Mouse (Mus musculus): ENCODE measurements around the gene Ndnf. TPM values are rescaled to one million over a fixed set of nuclear protein-coding genes. Genes with fewer than 3 reads are reported as not detected.

The Ndnf gene
- 1 to 10 TPM in 1 of 2 experiments, under 1 TPM in 1; 0.60 to 1.3 TPM for polyA plus RNA-seq (2017; shearing (Covaris generic))

DNA sequence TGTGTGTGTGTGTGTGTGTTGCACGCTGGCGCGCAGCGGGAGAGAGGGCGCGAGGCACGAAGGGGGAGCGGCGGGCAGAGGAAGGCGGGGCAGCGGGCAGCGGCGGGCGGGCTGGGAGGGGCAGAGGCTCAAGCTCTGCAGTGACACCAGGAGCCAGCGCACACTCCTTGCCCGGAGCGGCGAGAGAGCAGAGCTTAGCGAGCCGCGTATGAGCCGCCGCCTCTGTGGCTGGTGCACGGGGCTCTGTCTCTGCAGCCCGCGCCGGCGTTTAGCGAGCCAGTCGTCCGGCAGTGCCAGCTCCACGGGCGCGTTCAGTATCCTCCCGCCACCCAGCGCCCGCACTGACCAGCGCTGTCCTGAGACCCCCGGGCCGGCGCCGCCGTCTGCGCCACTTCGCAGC lies at the start of gene Ndnf:
Gene Ndnf (plus strand): TSS at position 140 of the 400 bp plus-strand sequence.

Other genes with a start within 250 kb of the Ndnf start
- gene Tnip3, start 146.3 kb upstream of the Ndnf start, polyA plus RNA-seq (2017; shearing (Covaris generic)): 1 to 10 TPM; 7.6 to 9.7 TPM
- 1 to 10 TPM; 1.1 to 1.6 TPM for gene Prdm5, start 107.4 kb downstream of the Ndnf start, polyA plus RNA-seq (2017; shearing (Covaris generic))